Mouse (Mus musculus) retina, embryonic 14.5 days (tissue): ENCODE results near the gene Prrg2.
"Not testable (repeated sequence)": the region's sequence is repeated elsewhere in the genome, so short reads cannot be mapped to it uniquely, and the experiment has no call there.

ENCODE experiments used
- DNase-seq: peaks from one replicate; pipeline ENCODE4 v3.0.0-alpha.2; 2015; ENCODE audit warnings: low spot score

The Prrg2 gene

DNA sequence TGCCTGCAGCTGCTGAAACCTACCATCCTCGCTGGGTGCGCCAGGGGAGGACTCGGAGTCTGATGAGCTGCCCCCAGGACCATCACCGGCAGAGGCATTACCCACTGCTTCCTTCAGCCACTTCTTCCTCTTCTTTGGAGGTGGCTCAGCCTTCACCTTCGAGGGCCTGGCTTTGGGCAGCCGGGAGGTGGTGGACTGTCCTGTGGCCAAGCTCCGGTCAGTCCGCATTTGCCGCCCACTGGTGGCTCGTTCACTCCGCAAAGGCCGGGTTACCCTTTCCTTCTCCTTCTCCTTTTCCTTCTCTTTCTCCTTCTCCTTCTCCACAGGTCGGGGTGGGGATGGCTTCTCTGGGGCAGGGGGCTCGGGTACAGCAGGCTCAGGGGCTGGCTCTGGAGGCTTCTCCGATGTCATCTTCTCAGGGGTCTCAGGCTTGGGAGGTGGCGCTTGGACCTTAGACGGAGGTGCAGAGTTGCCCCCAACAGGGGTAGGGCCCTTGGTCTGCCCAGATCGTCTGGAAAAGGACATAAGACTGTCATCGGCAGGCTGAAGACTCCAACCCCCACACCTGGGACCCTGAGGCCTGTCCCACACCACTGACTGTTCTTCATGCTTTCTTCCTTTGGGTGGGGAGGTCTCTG lies 28.6 kb downstream of the Prrg2 start:
- DNase-seq, result no peak

DNA sequence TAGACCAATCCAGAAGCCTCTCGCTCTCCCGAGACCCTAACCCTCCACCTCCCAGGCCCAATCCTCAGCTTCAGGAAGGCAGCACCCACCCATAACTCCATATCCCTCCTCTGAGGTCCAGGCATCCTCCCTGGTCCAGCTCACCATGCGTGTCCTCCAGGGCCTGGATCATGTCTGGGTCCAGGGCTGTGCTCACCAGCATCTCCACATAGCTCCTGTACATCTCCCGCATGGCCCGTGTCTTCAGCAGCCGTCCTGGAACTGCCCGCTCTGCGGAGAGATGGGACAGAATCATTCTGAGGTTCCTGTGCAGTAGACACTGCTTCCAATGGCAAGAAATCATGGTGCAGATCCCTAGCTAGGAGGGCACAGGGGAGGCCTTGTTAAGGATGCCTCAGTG lies 31.6 kb downstream of the Prrg2 start:
- DNase-seq, result no peak

DNA sequence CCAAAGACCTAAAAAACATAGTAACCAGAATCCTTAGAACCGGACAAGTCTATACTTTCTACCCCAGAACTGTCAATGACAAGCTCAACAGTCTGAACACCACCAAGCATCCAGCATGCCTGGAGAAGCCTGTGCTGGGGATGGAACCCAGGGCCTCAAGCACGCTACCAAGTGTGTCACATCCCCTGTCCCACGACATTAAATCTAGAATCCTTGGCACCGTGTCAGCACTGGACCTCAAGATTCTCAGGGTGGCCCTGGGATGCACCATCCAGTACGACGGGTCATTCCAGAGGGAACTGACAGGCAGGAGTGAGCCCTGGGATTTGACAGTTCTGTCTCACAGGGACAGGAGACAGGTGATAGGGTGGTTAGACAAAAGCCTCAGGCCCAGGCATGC lies 32.5 kb downstream of the Prrg2 start:
- DNase-seq, result no peak

DNA sequence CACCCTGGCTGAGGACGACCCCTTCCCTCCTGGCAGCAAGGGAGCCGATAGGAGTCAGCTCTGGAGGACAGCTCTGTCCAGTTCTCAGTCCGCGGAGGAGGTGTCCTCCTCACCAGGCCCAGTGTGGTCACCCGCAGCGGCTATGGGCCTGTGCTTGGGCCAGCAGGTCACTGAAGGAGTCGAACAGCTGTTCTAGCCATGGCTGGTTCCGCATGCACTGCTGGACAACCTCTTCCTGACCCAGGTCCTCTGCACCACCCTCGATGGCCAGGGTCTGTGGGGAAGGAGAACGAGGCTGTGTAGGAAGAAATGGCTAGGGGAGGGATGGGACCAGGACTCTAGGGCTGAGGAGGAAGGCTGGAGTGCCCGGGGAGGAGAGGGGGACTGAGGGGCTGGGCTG lies 34.1 kb downstream of the Prrg2 start:
- DNase-seq, result no peak

DNA sequence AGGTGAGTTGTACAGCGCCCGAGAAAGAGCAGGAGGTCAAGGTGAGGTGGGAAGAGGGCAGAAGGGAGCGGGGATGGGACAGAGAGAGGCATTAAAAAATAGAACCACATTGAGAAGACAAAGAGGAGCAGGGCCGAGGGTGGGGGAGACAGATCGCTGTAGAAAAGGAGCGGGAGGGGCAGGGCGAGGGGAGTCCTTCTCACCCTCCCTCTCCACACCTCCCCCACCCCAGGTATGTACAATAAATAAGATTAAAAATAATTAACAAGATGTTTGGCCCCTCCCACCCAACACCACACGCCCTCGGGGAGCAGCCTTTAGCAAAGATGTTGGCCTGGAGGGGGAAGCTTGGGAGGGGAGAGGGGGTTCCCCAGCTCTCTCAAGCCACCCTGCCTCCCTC lies 34.7 kb downstream of the Prrg2 start:
- no peak for DNase-seq

DNA sequence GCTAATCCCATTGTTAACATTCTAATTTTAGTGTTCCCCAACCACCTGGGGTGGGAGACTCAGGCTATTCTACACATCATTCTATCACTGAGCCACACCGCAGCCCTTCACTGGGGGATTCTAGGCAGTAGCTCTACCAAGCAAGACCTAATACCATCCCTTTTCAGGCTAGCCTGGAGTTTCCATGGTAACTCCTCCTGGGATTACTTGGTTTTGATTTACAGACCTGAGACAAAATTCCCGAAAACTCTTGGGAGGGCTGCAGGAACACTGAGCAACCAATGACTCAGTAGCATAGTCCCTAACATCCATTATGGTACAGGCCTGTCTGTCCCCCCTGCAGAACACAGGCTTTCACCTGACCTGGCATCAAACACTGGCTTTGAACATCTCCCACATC lies 36.2 kb downstream of the Prrg2 start:
- no peak for DNase-seq

DNA sequence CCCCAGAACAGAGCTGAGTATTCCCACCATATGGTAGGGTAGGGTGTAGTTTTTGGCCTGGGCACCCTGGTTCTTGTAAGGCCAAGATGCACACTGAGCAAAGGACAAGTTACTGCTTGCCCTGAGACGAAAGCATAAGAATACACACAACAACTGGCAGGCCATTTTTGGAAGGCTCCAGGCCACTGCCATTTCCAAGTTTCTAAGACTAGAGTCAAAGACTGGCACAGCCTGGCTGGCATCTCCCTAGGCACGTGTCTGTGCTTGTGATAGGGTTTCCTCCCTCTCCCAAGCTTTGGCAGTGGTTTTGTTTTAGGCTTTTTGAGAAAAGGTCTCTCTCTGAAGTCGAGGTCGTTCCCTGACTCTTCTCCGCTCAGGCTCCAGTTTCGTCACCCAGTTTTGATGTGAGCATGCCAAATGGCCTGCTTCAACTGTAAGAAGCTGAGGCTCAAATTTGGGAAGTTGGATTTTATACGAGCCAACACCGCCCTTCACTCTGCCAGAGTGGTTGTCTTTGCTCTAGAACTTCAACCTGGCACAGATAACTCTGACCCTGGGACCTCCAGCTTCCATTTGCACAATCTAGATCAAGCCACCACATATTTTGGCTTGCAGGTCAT lies 36.8 kb downstream of the Prrg2 start:
- DNase-seq, result no peak

DNA sequence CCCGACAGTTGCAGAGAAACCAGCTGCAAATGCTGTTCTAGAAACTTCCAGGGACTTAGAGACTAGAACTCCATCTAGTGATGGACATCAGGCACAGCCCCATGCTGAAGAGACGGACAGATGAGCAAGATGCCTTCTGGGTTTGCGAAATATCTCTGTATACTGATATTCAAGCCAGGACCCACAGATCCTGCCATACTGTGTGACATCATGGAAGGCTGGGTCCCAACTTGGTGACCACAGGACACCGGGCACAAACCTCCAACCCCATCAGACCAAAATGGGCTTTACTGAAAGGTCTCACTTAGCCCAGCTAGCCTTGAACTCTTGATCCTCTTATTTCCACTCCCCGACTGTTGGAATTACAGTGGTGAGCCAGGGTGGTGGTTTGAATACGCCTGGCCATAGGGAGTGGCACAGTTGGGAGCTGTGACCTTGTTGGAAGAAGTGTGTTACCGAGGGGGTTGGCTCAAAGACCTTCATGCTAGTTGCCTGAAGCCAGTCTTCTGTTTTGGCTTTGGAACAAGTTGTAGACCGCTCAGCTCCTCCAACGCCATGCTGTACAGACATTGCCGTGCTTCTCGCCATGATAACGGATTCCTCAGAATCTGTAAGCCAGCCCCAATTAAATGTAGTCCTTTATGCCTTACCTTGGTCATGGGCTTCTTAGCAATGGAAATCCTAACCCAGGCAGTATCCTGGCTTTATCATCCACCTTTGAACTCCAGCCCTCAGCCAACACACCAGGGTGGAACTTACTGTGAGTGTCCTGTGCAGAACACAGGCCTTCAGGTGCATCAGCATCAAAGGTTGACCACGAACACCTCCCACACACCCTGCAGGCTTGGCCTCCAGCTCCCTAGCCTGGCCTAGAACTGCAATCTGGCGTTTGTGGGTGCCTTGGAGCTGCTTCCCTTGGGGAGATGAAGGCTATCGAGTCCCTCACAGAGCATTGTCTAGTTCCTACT lies 37.9 kb downstream of the Prrg2 start:
- DNase-seq, result no peak

DNA sequence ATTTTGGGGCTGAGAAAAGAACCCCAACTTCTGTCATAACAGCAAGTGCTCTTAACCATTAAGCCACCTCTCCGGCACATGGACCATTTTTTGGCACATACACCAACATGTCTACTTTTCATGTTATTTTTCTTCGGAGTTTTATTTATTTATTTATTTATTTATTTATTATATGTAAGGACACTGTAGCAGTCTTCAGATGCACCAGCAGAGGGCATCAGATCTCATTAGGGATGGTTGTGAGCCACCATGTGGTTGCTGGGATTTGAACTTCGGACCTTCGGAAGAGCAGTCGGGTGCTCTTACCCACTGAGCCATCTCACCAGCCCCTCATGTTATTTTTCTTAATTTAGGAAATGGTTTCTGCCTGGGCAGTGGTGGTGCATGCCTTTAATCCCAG lies 38.8 kb downstream of the Prrg2 start:
- DNase-seq, result not testable (repeated sequence)

DNA sequence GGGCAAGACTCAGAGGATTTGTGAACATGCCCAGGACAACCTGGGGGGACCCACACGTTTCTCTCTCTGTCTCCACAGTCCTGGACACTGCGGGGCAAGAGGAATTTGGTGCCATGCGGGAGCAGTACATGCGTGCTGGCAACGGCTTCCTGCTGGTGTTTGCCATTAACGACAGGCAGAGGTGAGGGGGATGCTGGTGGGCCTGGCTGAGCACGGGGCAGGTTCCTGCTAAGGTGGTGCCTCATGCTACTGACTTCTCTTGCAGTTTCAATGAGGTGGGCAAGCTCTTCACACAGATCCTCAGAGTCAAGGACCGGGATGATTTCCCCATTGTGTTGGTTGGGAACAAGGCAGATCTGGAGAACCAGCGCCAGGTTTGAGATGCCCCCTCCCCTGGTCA lies 42.3 kb downstream of the Prrg2 start:
- DNase-seq, result no peak

DNA sequence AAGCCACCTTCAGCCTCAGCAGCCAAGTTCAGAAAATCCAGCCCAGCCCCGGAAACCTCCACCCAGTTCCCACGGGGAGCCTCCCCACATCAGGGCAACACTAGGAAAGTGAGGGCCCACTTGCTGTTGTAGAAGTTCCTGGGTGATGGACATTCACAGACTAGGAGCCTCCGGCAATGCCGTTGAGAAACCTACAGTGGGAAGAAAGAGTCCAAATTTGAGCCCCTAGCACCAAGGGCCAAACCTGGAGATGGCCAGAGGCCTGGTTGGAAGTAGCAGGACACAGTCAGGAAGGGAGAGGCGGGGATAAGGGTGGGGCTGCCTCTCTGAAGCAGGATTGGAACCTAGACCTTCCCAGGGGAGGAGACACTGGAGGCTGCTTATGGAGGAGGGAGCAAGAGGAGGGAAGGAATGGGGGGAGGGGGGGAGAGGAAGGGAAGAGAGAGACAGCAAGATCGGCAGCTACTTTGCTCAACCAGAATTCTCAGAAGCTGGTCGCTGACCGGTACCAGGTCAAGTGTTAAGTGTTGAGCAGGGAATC lies 43.4 kb downstream of the Prrg2 start:
- DNase-seq, result no peak

DNA sequence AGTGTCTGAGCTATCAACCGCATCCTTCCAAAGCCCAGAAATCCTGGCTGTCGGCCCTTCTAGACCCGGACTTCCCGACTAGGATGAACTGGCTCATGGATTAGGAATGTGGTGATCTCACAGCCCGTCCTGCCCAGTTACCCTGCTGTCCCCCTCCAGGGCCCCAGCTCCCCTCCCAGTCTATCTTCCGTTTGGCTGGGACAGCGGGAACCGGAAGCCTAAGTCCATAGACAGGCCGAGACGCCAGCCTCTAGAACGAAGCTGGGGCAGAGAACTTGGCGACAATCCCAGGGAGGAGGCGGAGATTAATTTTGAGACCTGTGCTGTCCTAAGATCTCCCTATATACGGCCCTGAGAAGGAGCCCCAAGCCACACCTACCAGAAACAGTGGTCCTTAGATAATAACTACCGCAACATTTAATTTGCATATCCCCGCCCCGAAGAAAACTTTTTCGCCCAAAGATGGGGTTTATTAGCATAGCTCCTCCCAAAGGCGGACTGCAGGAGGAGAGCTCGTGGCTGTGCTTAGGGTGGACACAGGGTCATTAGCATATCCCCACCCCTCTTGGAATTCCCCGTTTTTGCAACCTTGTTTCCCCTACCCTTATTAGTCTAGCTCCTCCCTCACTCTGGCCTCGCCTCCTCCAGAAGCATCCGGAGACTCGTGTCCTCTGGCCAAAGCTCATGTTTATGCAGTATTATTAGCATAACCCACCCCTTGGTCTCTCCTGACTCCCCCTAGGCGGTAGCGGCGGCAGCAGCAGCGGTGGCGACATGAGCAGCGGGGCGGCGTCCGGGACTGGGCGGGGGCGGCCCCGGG lies 45.0 kb downstream of the Prrg2 start, which contains the start of gene Rras:
Gene Rras (plus strand): TSS at position 720 of the 820 bp plus-strand sequence.
- peak; percentile 96 for DNase-seq

DNA sequence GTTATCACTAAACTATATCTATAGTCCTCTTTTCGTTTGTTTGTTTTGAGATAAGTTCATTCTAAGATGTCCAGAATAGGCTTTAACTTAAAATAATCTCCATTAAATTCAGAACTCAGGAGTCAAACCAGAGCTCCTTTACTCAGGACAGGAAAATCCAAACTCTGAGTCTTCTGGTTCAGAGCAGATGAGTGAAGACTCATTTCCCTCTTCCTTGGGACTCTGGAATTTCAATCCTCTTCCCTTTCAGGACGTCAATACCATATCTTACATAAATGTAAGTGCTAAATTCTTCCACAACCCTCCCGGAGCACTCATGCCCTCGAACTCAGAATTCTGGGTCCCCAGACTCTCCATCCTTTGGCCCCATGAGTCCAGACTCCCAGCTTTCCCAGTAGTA lies 45.7 kb downstream of the Prrg2 start:
- DNase-seq, result no peak

DNA sequence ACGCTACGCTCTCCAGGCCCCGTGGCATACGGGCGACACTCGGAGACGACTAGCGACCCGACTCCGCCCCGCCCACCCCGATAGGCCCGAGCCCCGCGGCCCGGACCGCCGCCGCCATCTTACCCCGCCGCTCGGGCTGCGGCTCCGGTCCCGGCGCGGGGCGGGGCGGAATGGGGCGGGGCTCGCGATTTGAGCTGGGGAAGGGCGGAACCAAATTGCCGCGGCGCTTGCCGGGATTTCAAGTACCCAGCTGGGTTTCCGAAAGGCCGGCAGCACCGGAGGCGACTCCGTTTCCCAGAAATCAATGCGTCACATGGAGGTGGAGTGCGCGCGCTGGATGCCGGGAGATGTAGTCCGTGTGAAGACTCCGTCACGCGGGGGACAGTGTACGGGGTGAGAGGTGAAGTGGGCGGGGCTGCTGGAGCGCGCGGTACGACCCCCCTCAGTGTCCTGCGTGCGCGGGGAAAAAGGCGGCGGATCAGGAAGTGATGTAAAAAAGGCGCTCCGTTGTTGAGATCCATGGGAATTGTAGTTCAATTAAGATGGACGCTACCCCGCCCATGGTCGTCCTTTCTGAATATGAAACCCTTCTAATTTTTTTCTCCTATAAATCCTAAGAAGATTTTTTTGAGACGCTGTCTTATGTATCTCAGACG lies 46.4 kb downstream of the Prrg2 start, which contains the start of gene Scaf1:
Gene Scaf1 (minus strand): TSS at position 407 of the 656 bp plus-strand sequence.
- DNase-seq, result peak; percentile 99

DNA sequence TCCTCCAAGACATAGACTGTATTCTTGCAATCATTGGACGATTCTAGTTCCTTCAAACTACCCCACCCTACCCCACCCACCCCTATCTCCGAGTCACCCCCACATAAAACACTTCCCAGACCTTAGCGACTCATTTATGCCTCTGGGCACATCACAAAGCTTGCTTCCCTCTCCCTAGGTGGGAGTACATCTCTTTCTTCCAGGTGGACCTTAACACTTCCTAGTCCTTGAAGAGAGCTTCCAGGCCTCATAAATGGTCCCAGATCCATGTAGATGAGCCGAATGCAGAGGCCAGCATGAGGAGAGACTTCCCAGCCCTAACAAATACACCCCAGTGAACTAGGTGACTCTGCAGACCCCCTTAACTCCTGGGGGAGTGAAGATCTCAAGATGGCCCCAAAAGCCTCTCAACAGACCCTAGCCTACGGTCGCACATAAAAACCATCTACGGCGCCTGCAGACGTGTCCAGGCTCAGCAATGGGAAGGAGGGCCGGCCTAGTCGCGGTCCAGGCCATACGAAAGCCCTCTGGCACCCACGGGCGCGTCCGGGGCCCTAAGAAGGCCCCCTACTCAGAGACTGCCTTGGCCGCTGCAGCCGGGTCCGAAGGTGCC lies 47.0 kb downstream of the Prrg2 start:
- DNase-seq, result no peak

DNA sequence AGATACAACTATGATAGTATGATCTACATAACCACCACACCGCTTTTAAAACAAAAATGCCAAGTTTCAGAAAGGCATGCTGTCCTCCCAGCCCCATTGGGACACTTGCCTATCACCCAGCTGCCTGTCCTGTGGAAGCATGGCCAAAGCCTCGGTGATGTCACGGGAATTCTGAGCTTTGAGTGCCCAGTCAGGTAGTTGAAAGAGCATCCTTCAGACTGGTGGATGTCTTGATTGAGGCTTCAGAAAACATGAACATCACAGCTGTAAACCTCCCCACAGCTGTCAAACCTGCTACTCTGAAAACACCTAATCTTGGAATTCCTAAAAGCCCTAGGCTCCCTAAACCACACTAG lies 48.4 kb downstream of the Prrg2 start:
- DNase-seq, result no peak

DNA sequence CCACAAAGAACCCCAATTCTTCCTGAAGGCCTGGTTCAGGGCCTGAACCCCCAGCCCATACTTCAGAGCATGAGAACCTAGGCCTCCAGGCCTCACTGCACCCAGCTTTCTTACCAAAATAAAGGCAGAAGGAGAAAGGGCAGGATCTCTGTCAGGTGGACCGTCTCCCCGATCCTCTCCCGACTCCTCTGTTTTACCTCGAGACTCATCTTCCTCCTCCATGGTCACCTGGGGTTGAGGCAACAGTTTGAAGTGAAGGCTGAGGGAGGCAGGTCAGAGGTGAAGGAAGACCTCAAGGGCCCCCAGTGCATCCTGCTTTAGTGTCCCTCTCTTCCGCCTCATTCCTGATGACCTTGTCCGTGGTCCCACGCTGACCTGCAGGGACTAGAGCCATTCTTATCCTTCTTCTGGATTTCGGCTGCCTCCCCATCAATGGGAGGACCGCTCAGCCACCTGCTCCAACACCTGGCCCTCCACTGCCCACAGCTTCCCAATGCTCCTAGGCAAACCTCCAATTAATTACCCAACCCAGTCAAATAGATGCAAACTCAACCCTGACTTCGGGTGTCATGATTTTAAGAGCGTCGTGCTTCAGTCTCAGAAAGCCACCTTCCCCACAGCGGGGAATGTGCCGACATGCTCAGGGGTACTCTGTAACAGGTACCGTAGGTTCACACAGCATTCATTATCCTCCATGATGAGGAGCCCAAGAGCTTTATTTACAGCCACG lies 48.9 kb downstream of the Prrg2 start:
- no peak for DNase-seq

DNA sequence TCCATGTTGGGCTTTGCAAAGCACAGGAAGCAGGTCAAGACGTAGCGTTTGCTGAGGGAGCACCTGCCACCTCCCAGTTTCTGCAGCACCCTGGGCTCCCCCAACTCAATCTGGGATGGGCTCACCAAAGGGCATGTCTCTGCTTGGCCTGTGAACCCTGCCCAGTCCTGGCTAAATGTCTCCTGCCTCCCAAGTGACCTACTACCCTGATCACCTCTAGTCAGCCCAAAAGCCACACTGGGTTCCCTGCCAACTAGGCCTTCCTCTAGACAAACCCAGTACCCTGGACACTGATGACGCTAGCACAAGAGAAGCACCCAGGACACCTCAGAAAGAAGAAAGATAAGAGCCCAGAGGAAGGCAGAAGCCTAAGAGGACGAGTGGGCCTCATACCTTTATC lies 49.7 kb downstream of the Prrg2 start:
- no peak for DNase-seq

DNA sequence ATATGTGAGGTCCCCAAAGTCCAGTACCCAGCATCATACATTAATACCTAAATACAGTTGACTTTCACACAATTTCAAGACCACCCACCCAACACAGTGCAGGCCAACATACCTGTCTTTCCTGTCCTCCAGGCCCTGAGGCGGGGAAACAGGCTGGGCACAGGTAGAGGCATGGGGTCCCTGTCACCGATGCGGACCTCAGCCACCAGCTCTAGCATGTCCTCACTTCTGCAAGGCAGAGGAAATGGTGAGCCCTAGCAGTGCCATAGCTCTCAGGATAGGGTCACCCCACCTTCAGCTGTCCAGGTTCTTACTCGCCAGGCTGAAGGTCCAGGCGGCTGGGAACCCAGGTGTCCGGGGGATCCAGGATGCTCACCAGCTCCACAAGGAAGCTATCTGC lies 50.5 kb downstream of the Prrg2 start:
- no peak for DNase-seq

DNA sequence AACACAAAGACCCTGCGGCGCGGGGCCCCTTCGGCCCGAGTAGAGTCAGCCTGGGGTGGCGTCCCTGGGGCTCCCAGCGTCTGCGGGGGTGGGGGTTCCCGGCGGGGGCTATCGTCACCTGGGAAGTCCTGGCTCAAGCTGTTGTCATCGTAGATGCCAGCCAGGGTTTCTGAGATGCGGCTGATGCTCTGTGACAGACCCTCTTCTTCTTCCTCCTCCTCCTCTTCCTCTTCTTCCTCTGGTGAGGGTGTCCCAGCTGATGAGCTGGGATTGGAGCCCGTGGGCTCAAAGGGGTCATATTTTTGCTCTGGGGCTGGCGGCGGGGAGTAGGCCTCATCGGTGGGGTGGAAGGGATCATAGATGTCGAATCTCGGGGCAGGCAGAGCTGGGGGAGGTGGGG lies 54.1 kb downstream of the Prrg2 start:
- no peak for DNase-seq
